Mouse (Mus musculus): ENCODE data around the gene Ncoa6. TPM values are rescaled to one million over a fixed set of nuclear protein-coding genes. Genes with fewer than 3 reads are reported as not detected.

The Ncoa6 gene
- 26.1 and 28.9 TPM in 2 replicates for polyA plus RNA-seq (2015; fragmentation: Nextera tagmentation; extraction: Ambion mirVana)

DNA sequence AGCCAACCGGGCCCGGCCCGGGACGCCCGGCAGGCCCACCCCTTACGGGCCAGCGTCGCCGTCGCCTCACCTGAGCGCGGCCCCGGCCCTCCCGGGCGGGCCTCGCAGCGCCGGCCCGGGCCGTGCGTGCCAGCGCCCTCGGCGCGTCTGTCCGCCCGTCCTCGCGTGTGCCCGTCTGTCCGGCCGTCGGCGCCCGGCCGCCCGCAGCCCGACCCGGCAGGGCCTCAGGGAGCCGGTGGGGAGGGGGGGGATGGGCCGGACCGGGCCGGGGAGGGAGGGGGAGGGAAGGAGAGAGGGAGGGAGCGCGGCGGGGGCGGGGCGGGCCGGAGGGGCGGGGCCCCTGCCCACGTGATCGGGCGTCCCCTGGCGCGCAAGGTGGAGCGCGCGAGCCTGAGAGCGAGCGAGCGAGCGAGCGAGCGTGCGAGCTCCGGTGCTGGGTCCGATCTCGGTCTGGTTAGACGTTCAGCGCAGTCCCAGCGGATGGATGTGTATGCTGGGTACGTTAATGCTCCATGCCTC lies at the start of gene Ncoa6:
TSS of gene Ncoa6 (minus strand) at position 325 of the 519 bp plus-strand sequence.
- Histone ChIP-seq H3K4me2 (peak within 1 kb of the TSS; percentile 80), H3K4me3 (peak within 1 kb of the TSS; percentile 94), H3K36me3 (replicated peaks) (no peaks in the 10 kb centered on the region), H3K9me3 (no peaks in the 10 kb centered on the region), H3K27ac (peak within 1 kb of the TSS; percentile 95), H3K27me3 (replicated peaks) (no peaks in the 10 kb centered on the region), H3K9ac (peak within 1 kb of the TSS; percentile 94), H3K4me1 (peaks cover 30% of the 10 kb centered on the region)
- WGBS, result under 1% methylated on average over 44 of the region's 72 CpGs
- ATAC-seq (replicated peaks), result peak; percentile 87

DNA sequence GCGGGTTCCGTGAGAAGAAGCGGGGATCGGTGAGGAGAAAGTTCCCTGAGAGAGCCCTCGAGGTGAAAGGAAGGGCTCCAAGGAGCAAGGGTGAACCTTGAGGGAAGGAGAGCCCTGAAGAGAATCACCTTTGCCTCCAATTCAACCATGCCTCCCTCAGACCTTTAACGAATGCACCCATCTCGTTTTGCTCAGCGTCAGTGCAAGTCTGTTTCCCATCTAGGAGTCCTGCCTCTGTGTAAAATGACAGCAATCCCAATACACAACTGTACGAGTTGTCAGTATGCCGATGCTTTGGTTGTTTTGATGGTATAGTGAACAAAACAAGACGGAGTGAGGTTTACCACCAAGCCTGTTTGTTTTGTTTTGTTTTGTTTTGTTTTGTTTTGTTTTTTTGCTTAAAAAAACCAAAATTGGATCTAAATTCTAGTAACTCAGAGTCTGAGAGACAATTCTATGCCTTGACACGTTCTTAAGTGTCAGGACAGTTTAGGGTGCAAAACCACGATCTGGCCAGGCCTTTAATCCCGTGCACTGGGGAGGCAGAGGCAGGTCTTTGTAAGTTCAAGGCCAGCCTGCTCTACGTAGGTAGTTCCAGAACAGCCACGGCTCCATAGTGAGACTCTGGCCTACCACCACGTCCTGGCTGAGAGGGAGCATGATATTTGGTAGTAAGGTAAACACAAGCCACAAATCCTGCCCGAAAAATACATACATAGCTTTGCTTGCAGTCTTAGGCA lies 45.0 kb upstream of the Ncoa6 start:
- peaks cover 25% of the 10 kb centered on the region for H3K4me1 ChIP-seq
- peak overlapping the region; percentile 64 for H3K9ac ChIP-seq
- no peak for ATAC-seq (replicated peaks)
- WGBS, result 24% methylated on average over 18 of the region's 18 CpGs
- no peaks in the 10 kb centered on the region for H3K27me3 ChIP-seq (replicated peaks)
- no peaks in the 10 kb centered on the region for H3K36me3 ChIP-seq (replicated peaks)
- peak overlapping the region; percentile 83 for H3K4me3 ChIP-seq
- H3K27ac ChIP-seq, result peak overlapping the region; percentile 90
- peak overlapping the region; percentile 57 for H3K4me2 ChIP-seq
- H3K9me3 ChIP-seq, result no peaks in the 10 kb centered on the region

DNA sequence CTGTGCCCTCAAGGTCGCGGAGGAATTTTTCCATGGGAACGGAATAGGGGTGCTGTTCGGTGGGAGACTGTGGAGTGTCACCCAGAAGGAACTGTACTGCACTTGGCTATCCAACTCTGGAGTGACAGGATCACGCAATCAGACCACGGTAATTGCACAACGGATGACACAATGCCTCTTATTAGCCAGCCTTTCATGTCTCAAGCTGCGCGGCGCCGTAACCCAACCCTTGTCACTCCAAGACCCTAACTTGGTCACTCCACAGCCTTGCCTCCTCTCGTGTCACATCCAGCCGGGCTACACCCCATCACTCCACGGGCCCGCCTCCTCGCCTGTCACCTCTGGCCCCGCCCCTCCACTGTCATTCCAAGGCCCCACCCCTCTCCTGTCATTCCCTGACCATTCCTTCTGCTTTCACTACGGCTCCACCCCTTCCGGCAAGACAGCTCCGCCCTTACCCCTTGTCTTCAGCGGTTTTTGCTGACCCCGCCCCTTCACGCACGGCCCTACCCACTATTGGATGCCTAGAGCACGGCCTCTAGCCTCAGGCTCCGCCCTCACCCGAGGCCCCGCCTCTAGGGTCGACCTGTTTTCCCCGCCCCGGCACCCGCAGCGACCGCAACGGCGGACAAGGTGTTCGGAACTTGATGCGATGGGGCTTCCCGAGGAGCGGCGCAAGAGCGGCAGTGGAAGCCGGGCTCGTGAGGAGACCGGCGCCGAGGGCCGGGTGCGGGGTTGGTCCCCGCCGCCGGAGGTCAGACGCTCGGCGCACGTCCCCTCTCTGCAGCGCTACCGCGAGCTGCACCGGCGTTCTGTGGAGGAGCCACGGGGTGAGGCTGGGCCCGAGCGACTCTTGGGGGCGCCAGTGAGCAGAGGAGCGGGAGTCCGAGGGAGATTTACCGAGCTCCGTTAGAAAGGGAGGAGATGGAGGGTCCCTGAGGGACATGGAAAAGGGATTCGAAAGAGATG lies 44.0 kb upstream of the Ncoa6 start, which contains the start of the genes Acss2 and Ggt7:
TSS of gene Acss2 (plus strand) at position 494 of the 969 bp plus-strand sequence.
TSS of gene Ggt7 (minus strand) at position 783 of the 969 bp plus-strand sequence.
- Histone ChIP-seq H3K4me2 (peak within 1 kb of the TSS; percentile 57), H3K9ac (peak within 1 kb of the TSS; percentile 64), H3K4me3 (peak within 1 kb of the TSS; percentile 83), H3K27me3 (replicated peaks) (no peaks in the 10 kb centered on the region), H3K9me3 (no peaks in the 10 kb centered on the region), H3K27ac (peak within 1 kb of the TSS; percentile 90), H3K4me1 (peaks cover 35% of the 10 kb centered on the region), H3K36me3 (replicated peaks) (no peaks in the 10 kb centered on the region)
- 3% methylated on average over 70 of the region's 70 CpGs for WGBS
- peak; percentile 98 for ATAC-seq (replicated peaks)

DNA sequence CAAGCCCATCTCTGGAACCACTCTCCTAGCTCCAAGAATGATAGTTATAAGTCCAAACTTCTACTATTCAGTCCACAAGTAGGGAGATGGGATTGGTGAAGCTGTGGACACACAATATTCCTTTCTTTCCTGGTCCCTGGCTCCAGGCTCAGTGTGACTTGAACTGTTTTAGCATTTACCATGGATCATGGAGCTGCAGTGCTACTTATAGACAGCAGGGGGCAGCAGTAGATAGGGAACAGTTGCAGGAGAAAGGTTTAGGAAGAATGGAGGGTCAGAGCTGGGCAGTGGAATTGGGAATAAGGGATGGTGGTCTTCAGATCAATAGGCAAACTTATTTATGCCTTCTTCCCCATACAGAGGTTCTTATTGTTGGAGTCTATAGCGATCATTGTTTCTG lies 42.2 kb upstream of the Ncoa6 start:
- WGBS, result 3% methylated on average over 1 of the region's 1 CpGs
- no peak overlapping the region for H3K4me2 ChIP-seq
- no peaks in the 10 kb centered on the region for H3K36me3 ChIP-seq (replicated peaks)
- no peak overlapping the region for H3K27ac ChIP-seq
- ATAC-seq (replicated peaks), result no peak
- H3K27me3 ChIP-seq (replicated peaks), result no peaks in the 10 kb centered on the region
- H3K9me3 ChIP-seq, result no peaks in the 10 kb centered on the region
- no peak overlapping the region for H3K9ac ChIP-seq
- H3K4me3 ChIP-seq, result no peak overlapping the region
- peaks cover 43% of the 10 kb centered on the region for H3K4me1 ChIP-seq

DNA sequence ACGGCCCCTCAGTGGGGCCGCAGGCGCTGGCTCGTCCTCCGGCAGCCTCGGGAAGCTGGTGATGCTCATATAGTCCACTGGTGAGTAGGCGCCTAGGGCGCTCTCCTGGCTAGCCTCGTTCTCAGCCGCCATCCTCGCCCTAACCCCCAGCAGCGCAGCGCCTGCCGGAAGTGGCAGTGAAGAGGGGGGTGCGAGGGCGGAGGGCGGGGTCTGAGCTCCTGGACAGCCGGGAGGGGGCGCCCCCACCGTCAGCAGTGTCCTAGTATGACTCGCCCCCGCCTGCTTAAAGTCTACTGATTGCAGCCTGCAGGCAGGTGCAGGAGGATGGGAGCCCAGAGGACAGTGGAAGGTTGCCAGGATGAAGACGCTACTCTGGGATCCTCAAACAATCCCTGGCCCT lies 41.0 kb upstream of the Ncoa6 start:
- Histone ChIP-seq H3K4me2 (peak overlapping the region; percentile 68), H3K4me1 (peaks cover 43% of the 10 kb centered on the region), H3K36me3 (replicated peaks) (no peaks in the 10 kb centered on the region), H3K27me3 (replicated peaks) (no peaks in the 10 kb centered on the region), H3K27ac (peak overlapping the region; percentile 80), H3K9me3 (no peaks in the 10 kb centered on the region), H3K9ac (peak overlapping the region; percentile 79), H3K4me3 (peak overlapping the region; percentile 58)
- WGBS, result under 1% methylated on average over 23 of the region's 23 CpGs
- ATAC-seq (replicated peaks), result peak; percentile 45

DNA sequence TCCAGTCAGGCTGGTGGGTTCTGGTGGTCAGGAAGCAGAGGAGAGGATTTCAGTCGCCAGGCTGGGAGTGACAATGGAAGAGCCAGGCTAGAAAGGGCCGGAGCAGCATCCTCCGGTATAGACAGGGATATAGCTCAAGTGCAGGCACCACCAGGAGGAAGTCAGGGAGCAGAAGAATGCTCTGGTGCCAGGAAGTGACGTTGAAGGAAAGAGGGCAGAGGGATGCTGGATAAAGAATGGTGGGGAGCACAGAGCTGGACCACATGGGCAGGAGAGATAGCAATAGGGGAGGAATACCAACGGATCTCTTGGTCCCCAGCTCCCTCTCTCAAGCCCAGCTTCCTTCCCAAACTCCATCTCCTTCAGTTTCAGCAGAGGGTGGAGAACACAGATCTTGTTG lies 39.8 kb upstream of the Ncoa6 start:
- peak overlapping the region; percentile 79 for H3K9ac ChIP-seq
- WGBS, result 61% methylated on average over 5 of the region's 5 CpGs
- ATAC-seq (replicated peaks), result no peak

DNA sequence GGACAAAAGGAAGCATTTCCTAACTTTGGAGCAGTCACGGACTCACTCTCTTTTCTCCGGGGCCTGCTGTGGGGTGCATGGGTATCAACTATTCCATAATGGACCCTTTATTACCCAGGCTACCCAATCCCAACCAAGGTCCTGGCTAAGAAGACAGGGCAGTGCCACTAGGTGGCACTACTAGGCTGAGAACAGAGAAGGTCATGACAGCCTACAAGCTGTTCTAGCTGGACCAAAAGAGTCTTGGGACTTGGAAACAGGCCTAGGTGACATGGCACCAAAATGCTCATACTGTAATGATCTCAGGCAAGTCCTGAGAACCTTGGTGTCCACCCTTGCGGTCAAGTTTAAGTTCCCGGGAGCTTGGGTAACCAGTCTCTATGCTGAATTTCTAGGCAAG lies 38.8 kb upstream of the Ncoa6 start:
- H3K4me1 ChIP-seq, result peaks cover 37% of the 10 kb centered on the region
- WGBS, result 64% methylated on average over 4 of the region's 4 CpGs
- peak overlapping the region; percentile 68 for H3K4me2 ChIP-seq
- H3K9ac ChIP-seq, result no peak overlapping the region
- H3K4me3 ChIP-seq, result no peak overlapping the region
- H3K9me3 ChIP-seq, result no peaks in the 10 kb centered on the region
- no peak overlapping the region for H3K27ac ChIP-seq
- H3K36me3 ChIP-seq (replicated peaks), result no peaks in the 10 kb centered on the region
- ATAC-seq (replicated peaks), result no peak
- no peaks in the 10 kb centered on the region for H3K27me3 ChIP-seq (replicated peaks)

More for the DNA sequence above, 39.8 kb upstream of the Ncoa6 start:
- Histone ChIP-seq H3K4me1 (peaks cover 37% of the 10 kb centered on the region), H3K27me3 (replicated peaks) (no peaks in the 10 kb centered on the region), H3K27ac (peak overlapping the region; percentile 80; the same call in 1 of the 2 replicates), H3K9me3 (no peaks in the 10 kb centered on the region), H3K4me2 (peak overlapping the region; percentile 68), H3K4me3 (peak overlapping the region; percentile 58), H3K36me3 (replicated peaks) (no peaks in the 10 kb centered on the region)

DNA sequence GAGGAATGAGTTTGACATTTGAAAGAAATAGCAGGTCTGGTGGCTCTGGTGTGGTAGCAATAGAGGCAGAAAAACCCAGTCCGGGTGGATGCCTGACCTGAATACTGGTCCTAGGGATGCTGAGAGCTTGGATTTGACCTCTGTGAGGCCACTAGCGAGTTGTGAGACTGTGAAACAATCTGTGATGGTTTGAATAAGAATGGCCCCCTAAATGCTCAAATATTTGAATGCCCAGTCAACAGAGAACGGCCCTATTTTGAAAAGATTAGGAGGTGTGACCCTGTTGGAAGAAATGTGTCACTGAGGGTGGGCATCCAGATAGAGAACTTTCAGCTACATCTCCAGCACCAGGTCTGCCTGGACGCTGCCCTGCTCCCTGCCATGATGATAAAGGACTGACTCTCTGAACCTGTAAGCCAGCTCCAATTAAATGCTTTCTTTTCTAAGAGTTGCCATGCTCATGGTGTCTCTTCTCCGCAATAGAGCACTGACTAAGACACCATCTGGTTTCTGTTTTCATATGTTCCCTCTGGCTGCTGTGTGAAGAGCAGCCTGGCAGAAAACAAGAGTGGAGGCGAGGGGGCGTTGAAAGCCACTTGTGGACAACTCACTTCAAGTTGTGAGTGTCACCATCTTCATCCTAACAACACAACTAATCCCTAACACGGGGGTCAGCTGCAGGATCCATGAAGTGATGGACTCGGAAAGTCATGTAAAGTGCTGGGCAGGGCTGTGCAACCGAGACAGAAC lies 34.2 kb upstream of the Ncoa6 start:
- Histone ChIP-seq H3K4me1 (peaks cover 24% of the 10 kb centered on the region), H3K27me3 (replicated peaks) (no peaks in the 10 kb centered on the region), H3K9me3 (no peaks in the 10 kb centered on the region), H3K36me3 (replicated peaks) (peaks cover 6% of the 10 kb centered on the region; the same call in 1 of the 2 replicates), H3K4me3 (no peak overlapping the region), H3K27ac (no peak overlapping the region), H3K9ac (no peak overlapping the region), H3K4me2 (no peak overlapping the region)
- WGBS, result 77% methylated on average over 10 of the region's 10 CpGs
- ATAC-seq (replicated peaks), result no peak

DNA sequence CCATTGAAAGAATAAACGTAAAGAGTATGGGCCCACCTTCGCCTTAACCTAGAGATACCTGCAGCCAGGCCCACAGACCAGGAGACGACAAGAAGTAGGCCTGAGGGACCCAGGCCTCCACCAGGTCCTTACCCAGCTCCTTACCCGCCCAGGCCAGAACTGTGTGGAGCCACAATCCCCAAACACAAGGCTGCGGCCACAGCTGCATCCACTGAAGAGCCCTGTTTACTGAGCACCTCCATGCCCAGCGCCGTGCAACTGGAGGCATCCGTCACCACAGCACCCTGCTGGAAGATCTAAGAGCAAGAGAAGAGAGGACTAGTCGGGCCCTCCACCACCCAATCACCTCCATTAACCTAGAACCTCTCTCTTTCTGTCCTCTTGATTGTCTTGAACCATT lies 32.1 kb upstream of the Ncoa6 start:
- Histone ChIP-seq H3K4me2 (no peak overlapping the region), H3K27ac (no peak overlapping the region), H3K9me3 (no peaks in the 10 kb centered on the region), H3K27me3 (replicated peaks) (no peaks in the 10 kb centered on the region), H3K36me3 (replicated peaks) (peaks cover 8% of the 10 kb centered on the region; the same call in 1 of the 2 replicates), H3K4me3 (no peak overlapping the region), H3K9ac (no peak overlapping the region), H3K4me1 (peaks cover 15% of the 10 kb centered on the region; the same call in 1 of the 2 replicates)
- ATAC-seq (replicated peaks), result no peak
- WGBS, result 93% methylated on average over 9 of the region's 9 CpGs

DNA sequence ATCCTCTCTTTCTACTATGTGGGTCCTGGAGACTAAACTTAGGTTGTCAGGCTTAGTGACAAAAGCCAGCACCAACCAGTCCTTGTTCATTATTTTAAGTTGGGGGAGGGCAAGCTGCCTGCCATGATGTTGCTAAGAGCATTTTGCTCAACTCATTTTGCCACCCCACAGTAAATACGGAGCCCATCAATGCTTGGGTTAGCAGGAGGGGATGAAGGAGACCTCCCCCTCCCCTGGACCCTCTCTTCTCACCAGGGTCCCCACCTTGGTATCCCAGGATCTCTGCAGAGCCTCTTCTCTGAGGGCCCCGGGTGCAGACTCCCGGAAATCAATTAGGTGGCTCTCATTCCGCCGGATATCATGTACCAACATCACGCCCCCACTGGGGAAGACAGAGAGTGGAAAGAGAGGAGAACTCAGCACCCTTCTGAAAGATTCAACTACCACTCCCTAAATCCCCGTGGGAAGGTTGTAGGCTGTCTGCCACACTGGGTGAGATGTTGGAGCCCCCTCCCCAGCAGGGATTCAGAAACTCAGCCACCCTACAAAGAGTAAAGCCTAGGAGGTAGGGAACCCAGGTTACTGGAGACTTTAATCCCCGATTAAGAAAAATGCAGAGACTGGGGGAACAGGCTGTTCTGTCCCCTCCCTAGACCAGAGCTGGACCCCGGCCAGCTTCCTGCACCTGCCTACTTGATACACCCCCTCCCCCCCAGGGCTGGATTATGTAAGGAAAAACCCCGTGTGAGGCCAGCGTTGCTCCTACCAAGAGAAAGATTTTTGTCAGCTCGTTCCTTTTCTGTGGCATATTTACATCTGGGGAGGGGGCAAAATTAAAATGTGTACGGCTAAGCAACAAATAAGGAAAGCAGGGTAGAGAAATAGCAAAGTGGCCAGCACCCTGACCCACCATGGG lies 31.0 kb upstream of the Ncoa6 start:
- H3K4me2 ChIP-seq, result no peak overlapping the region
- H3K27me3 ChIP-seq (replicated peaks), result no peaks in the 10 kb centered on the region
- peaks cover 15% of the 10 kb centered on the region; the same call in 1 of the 2 replicates for H3K4me1 ChIP-seq
- H3K4me3 ChIP-seq, result no peak overlapping the region
- no peak overlapping the region for H3K9ac ChIP-seq
- WGBS, result 54% methylated on average over 13 of the region's 13 CpGs
- H3K36me3 ChIP-seq (replicated peaks), result peaks cover 12% of the 10 kb centered on the region; the same call in 1 of the 2 replicates
- H3K27ac ChIP-seq, result no peak overlapping the region
- no peaks in the 10 kb centered on the region for H3K9me3 ChIP-seq
- ATAC-seq (replicated peaks), result no peak

All from midbrain, embryonic 15.5 days (tissue).